Mouse (Mus musculus) intestine, postnatal 0 days (tissue): ENCODE results near the gene Nrm. TPM values are rescaled to one million over a fixed set of nuclear protein-coding genes. Genes with fewer than 3 reads are reported as not detected.

Experiments used
- ATAC-seq: fragments of 200-750 bp; cut with Nextera tagmentation; 2 replicates; pipeline ENCODE4 v1.8.0; 2017; ENCODE audit warnings: mild to moderate bottlenecking, moderate TSS enrichment, moderate library complexity
- H3K27ac ChIP-seq: fragments of 300-500 bp; sonication (generic); 2 replicates; pipeline ENCODE4 v1.5.1; 2014; ENCODE audit warnings: mild to moderate bottlenecking, low read depth, low read length, moderate library complexity
- H3K27me3 ChIP-seq: fragments of 300-500 bp; sonication (generic); replicated peaks from 2 replicates; pipeline ENCODE4 v1.6.1; 2014; ENCODE audit warnings: low read length, mixed read lengths; ENCODE audit not compliant: control insufficient read depth, insufficient read depth
- H3K36me3 ChIP-seq: fragments of 300-500 bp; sonication (generic); 2 replicates; pipeline ENCODE4 v1.6.1; 2014; ENCODE audit warnings: mild to moderate bottlenecking, moderate library complexity; ENCODE audit not compliant: control insufficient read depth, insufficient read depth
- H3K4me1 ChIP-seq: fragments of 300-500 bp; sonication (generic); replicated peaks from 2 replicates; pipeline ENCODE4 v1.6.1; 2014; ENCODE audit warnings: antibody characterized with exemption, low read length, mixed read lengths; ENCODE audit not compliant: control insufficient read depth, insufficient read depth
- H3K4me2 ChIP-seq: fragments of 300-500 bp; sonication (generic); replicated peaks from 2 replicates; pipeline ENCODE4 v1.6.1; 2014; ENCODE audit warnings: low read depth, mild to moderate bottlenecking, moderate library complexity
- H3K4me3 ChIP-seq: fragments of 300-500 bp; sonication (generic); 2 replicates; pipeline ENCODE4 v1.5.1; 2014; ENCODE audit warnings: low read depth, low read length
- H3K9ac ChIP-seq: fragments of 300-500 bp; sonication (generic); 2 replicates; pipeline ENCODE4 v1.6.1; 2014; ENCODE audit warnings: mild to moderate bottlenecking, low read depth, low read length
- H3K9me3 ChIP-seq: fragments of 300-500 bp; sonication (generic); 2 replicates; pipeline ENCODE4 v1.6.1; 2016; ENCODE audit warnings: mixed run types; ENCODE audit not compliant: control insufficient read depth
- CTCF ChIP-seq: sonication (generic); IDR thresholded peaks from 2 replicates; pipeline ENCODE4 v1.5.1; 2016; ENCODE audit warnings: low read depth, mild to moderate bottlenecking, control low read depth, antibody characterized with exemption, moderate library complexity
- WGBS: fragments of 180-500 bp; shearing (Covaris S2); extraction: QIAGEN DNeasy Blood & Tissue Kit; methylation state at CpG from one replicate; pipeline ENCODE4 v1.1.7; 2014; 5-methylcytosine and 5-hydroxymethylcytosine counted together
- polyA plus RNA-seq: library from polyadenylated mRNA; unstranded; fragments of >200 nt; fragmentation: Nextera tagmentation; extraction: Ambion mirVana; gene quantifications from 2 replicates; pipeline ENCODE4 v1.2.1, GENCODE M21; 2015

Nrm gene
- polyA plus RNA-seq, 1 experiment from 2014 or later: 19.8 TPM

DNA sequence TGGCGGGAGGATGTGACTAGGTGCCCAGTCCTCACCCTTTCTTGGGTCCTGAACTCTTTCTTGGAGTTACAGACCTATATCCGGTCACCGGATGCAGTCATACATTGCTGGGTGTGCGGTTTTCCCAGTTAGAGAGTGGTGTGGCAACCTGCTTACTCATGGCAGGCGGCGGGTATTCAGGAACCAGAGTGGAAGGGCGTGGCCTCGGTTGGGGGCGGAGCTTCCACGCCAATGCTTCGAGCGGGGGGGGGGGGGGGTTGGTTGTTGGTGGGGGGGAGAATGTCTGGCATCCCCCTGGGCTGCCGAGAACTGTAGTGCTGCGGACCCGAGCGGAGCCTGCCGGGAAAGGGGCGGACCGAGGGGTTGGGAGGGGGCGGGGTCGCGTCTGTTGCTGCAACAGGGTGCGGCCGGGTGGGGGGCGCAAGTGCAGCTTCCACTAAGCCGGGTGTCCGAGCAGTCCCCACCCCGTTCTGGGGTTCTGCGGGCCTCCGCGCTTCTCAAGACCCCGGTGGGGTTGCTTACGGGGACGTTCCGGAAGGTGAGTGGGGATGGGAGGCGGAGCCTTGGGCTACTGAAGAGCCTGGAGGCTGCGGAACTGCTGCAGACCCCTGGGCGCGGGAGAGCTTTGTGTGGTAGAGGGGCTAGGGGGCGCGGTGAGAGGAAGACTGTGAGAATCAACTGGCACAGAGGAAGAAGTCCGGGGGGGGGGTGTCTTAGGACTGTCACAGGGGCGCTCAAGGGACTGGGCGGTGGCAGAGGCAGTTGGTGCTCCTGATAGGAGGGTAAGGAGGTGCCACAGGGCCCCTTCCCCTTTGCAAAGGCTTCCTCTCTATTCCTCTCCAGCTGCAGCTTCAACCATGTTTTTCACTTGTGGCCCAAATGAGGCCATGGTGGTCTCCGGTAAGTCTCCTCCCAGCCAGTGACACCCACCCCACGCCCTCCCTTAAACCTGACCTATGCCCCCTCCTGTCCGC, 37.9 kb upstream of the Nrm start, which contains the start of gene Flot1:
Gene Flot1 (plus strand): TSS at position 267 of the 974 bp plus-strand sequence.
- peak; percentile 83 for ATAC-seq
- under 1% methylated on average over 45 of the region's 47 CpGs for WGBS
- Histone ChIP-seq H3K4me3 (peak within 1 kb of the TSS; percentile 69), H3K36me3 (peaks cover 25% of the 10 kb centered on the region), H3K9ac (peak within 1 kb of the TSS; percentile 77), H3K9me3 (no peaks in the 10 kb centered on the region), H3K27me3 (no peaks in the 10 kb centered on the region), H3K4me2 (peak within 1 kb of the TSS; percentile 93), H3K27ac (peak within 1 kb of the TSS; percentile 91), H3K4me1 (no peaks in the 10 kb centered on the region)
- TF ChIP-seq CTCF: peak; percentile 15; the same call in 1 of the 2 replicates

DNA sequence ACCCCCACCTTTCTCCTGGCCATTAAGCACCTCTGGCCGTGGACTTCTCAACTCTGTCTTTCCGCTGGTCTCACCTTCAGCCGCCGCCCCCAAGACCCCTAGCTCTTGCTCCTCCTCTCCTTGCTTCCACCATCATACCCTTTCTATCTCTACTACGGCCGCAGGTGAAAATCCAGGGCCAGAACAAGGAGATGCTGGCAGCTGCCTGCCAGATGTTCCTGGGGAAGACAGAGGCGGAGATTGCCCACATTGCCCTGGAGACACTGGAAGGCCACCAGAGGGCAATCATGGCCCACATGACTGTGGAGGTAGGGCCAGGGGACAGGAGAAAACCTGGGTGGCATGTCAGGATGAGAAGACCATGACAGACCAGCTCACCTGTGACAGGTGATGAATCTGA, 36.7 kb upstream of the Nrm start:
- Histone ChIP-seq H3K4me2 (peak overlapping the region; percentile 93), H3K9me3 (no peaks in the 10 kb centered on the region), H3K4me3 (peak overlapping the region; percentile 69; the same call in 1 of the 2 replicates)

DNA sequence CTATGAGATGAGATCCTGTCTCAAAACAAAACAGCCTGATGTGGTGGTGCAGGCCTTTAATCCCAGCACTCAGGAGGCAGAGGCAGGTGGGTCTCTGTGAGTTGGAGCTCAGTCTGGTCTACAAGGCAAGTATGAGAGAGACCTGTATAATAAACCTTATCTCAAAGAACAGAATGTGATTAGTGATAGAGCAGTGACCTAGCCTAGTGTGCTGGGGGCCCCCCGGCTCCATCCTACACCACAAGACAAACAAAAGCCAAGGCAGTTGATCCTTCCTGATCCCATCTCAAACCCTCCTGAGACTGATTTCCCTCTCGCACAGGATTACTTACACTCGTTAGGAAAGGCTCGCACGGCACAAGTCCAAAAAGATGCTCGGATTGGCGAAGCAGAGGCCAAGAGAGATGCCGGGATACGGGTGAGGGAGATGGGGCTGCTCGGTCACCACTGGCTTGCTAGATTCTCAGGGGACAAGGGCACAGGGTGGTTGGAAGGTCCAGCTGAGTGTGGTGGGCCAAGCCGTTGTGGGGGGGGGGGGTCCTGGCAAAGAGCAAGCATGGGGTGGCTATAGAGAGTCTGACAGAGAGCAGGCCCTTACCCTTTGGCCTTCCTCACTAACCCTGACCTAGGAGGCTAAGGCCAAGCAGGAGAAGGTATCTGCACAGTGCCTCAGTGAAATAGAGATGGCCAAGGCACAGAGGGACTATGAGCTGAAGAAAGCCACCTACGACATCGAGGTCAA, 35.8 kb upstream of the Nrm start:
- no peaks in the 10 kb centered on the region for H3K9me3 ChIP-seq
- no peak for ATAC-seq

More for the DNA sequence above, 36.7 kb upstream of the Nrm start:
- H3K27ac ChIP-seq: no peak overlapping the region
- ATAC-seq: no peak
- 67% methylated on average over 7 of the region's 7 CpGs for WGBS
- H3K9ac ChIP-seq: no peak overlapping the region
- H3K27me3 ChIP-seq: no peaks in the 10 kb centered on the region
- peak; percentile 69 for TF ChIP-seq CTCF
- no peaks in the 10 kb centered on the region for H3K4me1 ChIP-seq
- H3K36me3 ChIP-seq: peaks cover 25% of the 10 kb centered on the region

DNA sequence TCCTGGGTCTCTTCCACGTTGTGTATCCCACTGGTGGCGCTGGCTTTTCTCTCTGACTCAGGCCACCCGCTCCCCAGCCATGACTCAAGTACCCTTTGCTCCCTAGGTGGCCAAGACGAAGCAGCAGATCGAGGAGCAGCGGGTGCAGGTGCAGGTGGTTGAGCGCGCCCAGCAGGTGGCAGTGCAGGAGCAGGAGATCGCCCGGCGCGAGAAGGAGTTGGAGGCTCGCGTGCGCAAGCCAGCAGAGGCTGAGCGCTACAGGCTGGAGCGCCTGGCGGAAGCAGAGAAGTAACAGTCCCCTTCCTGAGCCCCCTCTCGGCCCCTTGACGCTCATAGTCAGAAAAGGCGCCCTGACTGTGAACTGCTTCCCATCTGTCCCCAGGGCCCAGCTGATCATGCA, 31.4 kb upstream of the Nrm start:
- no peak overlapping the region for H3K27ac ChIP-seq

More for the DNA sequence above, 35.8 kb upstream of the Nrm start:
- Histone ChIP-seq H3K4me3 (no peak overlapping the region), H3K9ac (no peak overlapping the region), H3K27me3 (no peaks in the 10 kb centered on the region), H3K4me1 (no peaks in the 10 kb centered on the region), H3K4me2 (no peak overlapping the region), H3K27ac (no peak overlapping the region), H3K36me3 (peaks cover 29% of the 10 kb centered on the region)
- no peak for TF ChIP-seq CTCF
- 81% methylated on average over 13 of the region's 13 CpGs for WGBS

DNA sequence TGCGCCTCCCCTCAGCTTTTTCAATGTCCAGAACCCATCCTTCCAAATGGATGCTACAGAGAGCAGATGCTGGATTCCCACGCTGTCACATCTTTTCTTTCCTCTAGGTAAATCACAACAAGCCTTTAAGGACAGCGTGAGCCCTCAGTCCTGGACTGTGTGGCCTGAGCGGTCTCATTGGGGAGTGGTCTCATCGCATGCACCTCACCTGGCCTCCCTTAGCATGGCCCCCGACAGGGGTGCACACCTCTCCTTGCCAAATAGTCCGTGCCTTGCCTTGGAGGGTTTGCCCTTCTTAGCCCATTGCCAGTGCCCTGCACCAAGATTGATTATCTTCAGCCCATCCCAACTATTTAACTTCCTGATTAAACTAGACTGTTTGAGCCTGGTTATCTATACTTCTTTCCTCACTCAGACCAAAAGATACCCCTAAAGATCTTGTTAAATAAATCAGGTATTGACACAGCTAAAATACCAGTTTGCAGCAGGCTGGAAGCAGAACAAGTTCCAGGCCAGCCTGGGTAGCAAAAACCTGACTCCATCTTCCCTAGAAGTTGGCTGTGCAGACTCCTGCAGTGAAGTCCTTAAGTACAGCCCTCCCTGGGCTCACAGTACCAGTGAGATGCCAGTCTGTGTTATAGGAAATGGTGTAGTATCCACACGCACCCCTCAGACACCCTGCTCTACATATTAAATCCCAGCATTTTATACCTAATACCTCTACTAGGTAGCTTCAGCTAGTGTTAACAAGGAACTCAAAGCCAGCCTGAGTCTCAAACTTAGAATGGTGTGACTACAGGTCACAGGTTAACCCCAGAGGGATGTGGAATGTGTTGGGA, 28.5 kb upstream of the Nrm start:
- no peak overlapping the region for H3K4me3 ChIP-seq
- no peak overlapping the region; the same call in 1 of the 2 replicates for H3K27ac ChIP-seq
- peaks cover 53% of the 10 kb centered on the region for H3K36me3 ChIP-seq
- H3K9ac ChIP-seq: no peak overlapping the region
- H3K9me3 ChIP-seq: no peaks in the 10 kb centered on the region
- no peaks in the 10 kb centered on the region for H3K4me1 ChIP-seq
- no peak overlapping the region for H3K4me2 ChIP-seq
- no peak for ATAC-seq
- no peak for TF ChIP-seq CTCF
- 64% methylated on average over 8 of the region's 8 CpGs for WGBS
- H3K27me3 ChIP-seq: no peaks in the 10 kb centered on the region

More for the DNA sequence above, 31.4 kb upstream of the Nrm start:
- TF ChIP-seq CTCF: peak; percentile 99
- H3K4me3 ChIP-seq: no peak overlapping the region
- peaks cover 64% of the 10 kb centered on the region for H3K36me3 ChIP-seq
- H3K4me2 ChIP-seq: peak overlapping the region; percentile 22
- 1% methylated on average over 21 of the region's 21 CpGs for WGBS
- no peaks in the 10 kb centered on the region for H3K27me3 ChIP-seq
- no peaks in the 10 kb centered on the region for H3K9me3 ChIP-seq
- H3K9ac ChIP-seq: no peak overlapping the region
- no peaks in the 10 kb centered on the region for H3K4me1 ChIP-seq
- peak; percentile 74 for ATAC-seq
